15 mouse cellular contexts compared by ENCODE assay signal in genomic region chr13:23879636-23880035, GRCm38 (mm10). TPM values are rescaled to one million over a fixed set of nuclear protein-coding genes. Genes with fewer than 3 reads are reported as not detected.
"Had no signal": no experiment of that assay in that cellular context is flagged by ENCODE, and none has a peak within 500 bp of the region (broad histone marks: within the 10 kb centered on the region; RNA-seq: fewer than 3 reads in every experiment).

No protein-coding gene starts in this region.

- H3K36me3 ChIP-seq: limb, embryonic 12.5 days; liver, embryonic 13.5 days; midbrain, embryonic 15.5 days; neural tube, embryonic 13.5 days had no signal

- ATAC-seq: midbrain, embryonic 15.5 days had no signal

- H3K27me3 ChIP-seq: limb, embryonic 12.5 days; liver, embryonic 13.5 days; midbrain, embryonic 15.5 days; neural tube, embryonic 13.5 days had no signal

- DNase-seq: kidney, adult 2 months; kidney, postnatal 25 days; layer of hippocampus, postnatal 36 days; liver; liver, embryonic 13.5 days; lung, adult 18-20 months; lung, postnatal 36 days; right cerebral cortex, adult 18-20 months; right cerebral cortex, postnatal 25 days; thymus, postnatal 4 days had no signal

RNA-seq across cellular contexts. Expression of gene Slc17a1, which starts 12.1 kb away (rescaled TPM):
- total RNA-seq: layer of hippocampus, postnatal 36 days; left cerebral cortex, adult 8-10 months; left cerebral cortex, postnatal 36 days had no signal

RNA-seq across cellular contexts. Expression of gene Slc17a4, which starts 35.2 kb away (rescaled TPM):
- total RNA-seq: layer of hippocampus, postnatal 36 days; left cerebral cortex, adult 8-10 months; left cerebral cortex, postnatal 36 days had no signal

RNA-seq across cellular contexts. Expression of gene Slc17a3, which starts 40.4 kb away (rescaled TPM):
- total RNA-seq: layer of hippocampus, postnatal 36 days; left cerebral cortex, postnatal 36 days had no signal

RNA-seq across cellular contexts. Expression of gene Hist1h2ba, which starts 54.3 kb away (rescaled TPM):
- total RNA-seq: layer of hippocampus, postnatal 36 days; left cerebral cortex, adult 8-10 months; left cerebral cortex, postnatal 36 days had no signal

RNA-seq across cellular contexts. Expression of gene Hist1h2aa, which starts 54.6 kb away (rescaled TPM):
- total RNA-seq: layer of hippocampus, postnatal 36 days; left cerebral cortex, adult 8-10 months; left cerebral cortex, postnatal 36 days had no signal
